Mouse (Mus musculus) testis, adult 2 months (tissue): Measurements from ENCODE around the gene Mrps24. TPM values are rescaled to one million over a fixed set of nuclear protein-coding genes. Genes with fewer than 3 reads are reported as not detected.

Experiments
- H3K27ac ChIP-seq: fragments of 200-500 bp; 2 replicates; pipeline ENCODE4 v1.5.1; 2012; ENCODE audit warnings: low read depth, low read length; ENCODE audit not compliant: control insufficient read depth, insufficient read depth
- H3K27me3 ChIP-seq: fragments of 200-500 bp; 2 replicates; pipeline ENCODE4 v1.6.1; 2012; ENCODE audit warnings: mild to moderate bottlenecking, low read length, moderate library complexity; ENCODE audit not compliant: control insufficient read depth, insufficient read depth
- H3K36me3 ChIP-seq: fragments of 200-500 bp; 2 replicates; pipeline ENCODE4 v1.6.1; 2012; ENCODE audit warnings: mild to moderate bottlenecking, low read length; ENCODE audit not compliant: control insufficient read depth, insufficient read depth
- H3K4me1 ChIP-seq: fragments of 200-500 bp; 2 replicates; pipeline ENCODE4 v1.6.1; 2012; ENCODE audit warnings: low read length; ENCODE audit not compliant: control insufficient read depth, insufficient read depth
- H3K4me3 ChIP-seq: fragments of 200-500 bp; 2 replicates; pipeline ENCODE4 v1.5.1; 2012; ENCODE audit warnings: low read depth, mild to moderate bottlenecking, low read length, moderate library complexity, mixed read lengths; ENCODE audit not compliant: control insufficient read depth
- CTCF ChIP-seq: fragments of 200-500 bp; IDR thresholded peaks from 2 replicates; pipeline ENCODE4 v1.5.1; 2012; ENCODE audit warnings: low read depth, mild to moderate bottlenecking, inconsistent platforms, low read length, moderate library complexity; ENCODE audit not compliant: control insufficient read depth, insufficient read depth, insufficient replicate concordance
- POLR2A ChIP-seq: fragments of 200-500 bp; IDR thresholded peaks from 2 replicates; pipeline ENCODE4 v1.6.1; 2012; ENCODE audit warnings: low read depth, mild to moderate bottlenecking, inconsistent platforms, low read length, moderate library complexity; ENCODE audit not compliant: control insufficient read depth
- polyA plus RNA-seq: library from polyadenylated mRNA; depleted of rRNA; stranded (reverse); fragments of >200 nt; gene quantifications from 2 replicates; pipeline ENCODE4 v1.2.3, GENCODE M21; 2012; rRNA removed

Mrps24 gene
- polyA plus RNA-seq, 1 experiment, result 18.4 TPM

- Histone ChIP-seq H3K27ac (no peak overlapping the region), H3K4me3 (no peak overlapping the region), H3K36me3 (no peaks in the 10 kb centered on the region; the same call in 1 of the 2 replicates), H3K27me3 (no peaks in the 10 kb centered on the region), H3K4me1 (0 out of 2 replicates have a peak, but pooled peaks cover 4% of the 10 kb centered on the region)
- TF ChIP-seq CTCF, result no peak
- TF ChIP-seq POLR2A, result no peak
These were observed 31.2 kb downstream of the Mrps24 start for GRCm38 (mm10) chr11:5684283-5684682.

GRCm38 (mm10) chr11:5682541-5682940, 32.9 kb downstream of the Mrps24 start:
- Histone ChIP-seq H3K4me3 (no peak overlapping the region), H3K36me3 (no peaks in the 10 kb centered on the region), H3K27me3 (no peaks in the 10 kb centered on the region), H3K27ac (no peak overlapping the region), H3K4me1 (0 out of 2 replicates have a peak, but pooled peaks cover 2% of the 10 kb centered on the region)
- TF ChIP-seq POLR2A (no peak), CTCF (no peak)

Other genes with a start within 250 kb of the Mrps24 start
- gene Xbp1, start 195.0 kb downstream of the Mrps24 start, polyA plus RNA-seq, result 9.0 and 9.2 TPM in 2 replicates
- gene Ccdc117, start 173.5 kb downstream of the Mrps24 start, polyA plus RNA-seq, result 25.2 and 37.6 TPM in 2 replicates
- gene Ankrd36, start 146.0 kb downstream of the Mrps24 start, polyA plus RNA-seq, result 250 and 260 TPM in 2 replicates
- 7.6 and 8.8 TPM in 2 replicates for gene Urgcp, start 46.7 kb upstream of the Mrps24 start, polyA plus RNA-seq
- 19.6 and 22.3 TPM in 2 replicates for gene Dbnl, start 72.8 kb upstream of the Mrps24 start, polyA plus RNA-seq
- 1,767 and 1,838 TPM in 2 replicates for gene Pgam2, start 88.1 kb upstream of the Mrps24 start, polyA plus RNA-seq
- gene Polm, start 122.3 kb upstream of the Mrps24 start, polyA plus RNA-seq, result 2.3 and 3.0 TPM in 2 replicates
- gene Aebp1, start 146.3 kb upstream of the Mrps24 start, polyA plus RNA-seq, result 5.9 and 8.6 TPM in 2 replicates
- gene Pold2, start 162.6 kb upstream of the Mrps24 start, polyA plus RNA-seq, result 88.8 and 109 TPM in 2 replicates
- 0.43 TPM in 1 of 2 replicates, not detected in the other for gene Myl7, start 183.1 kb upstream of the Mrps24 start, polyA plus RNA-seq
- gene Gck, start 234.4 kb upstream of the Mrps24 start, polyA plus RNA-seq, result 5.0 and 6.6 TPM in 2 replicates
- 31.7 and 33.7 TPM in 2 replicates for gene Ykt6, start 240.0 kb upstream of the Mrps24 start, polyA plus RNA-seq